Mouse (Mus musculus) CH12.LX (cell line): ENCODE data around the gene Filip1l. TPM values are rescaled to one million over a fixed set of nuclear protein-coding genes. Genes with fewer than 3 reads are reported as not detected.

Source experiments
- DNase-seq: peaks from one replicate; pipeline ENCODE4 v3.0.0-alpha.2; 2013; ENCODE audit errors: extremely low read depth
- H3K27ac ChIP-seq: 2 replicates; pipeline ENCODE4 v1.5.1; 2012; ENCODE audit warnings: low read depth, mild to moderate bottlenecking, control low read depth, moderate library complexity; ENCODE audit not compliant: insufficient read depth
- H3K27me3 ChIP-seq: replicated peaks from 2 replicates; pipeline ENCODE3; 2012; ENCODE audit warnings: inconsistent platforms
- H3K36me3 ChIP-seq, 2 experiments: replicated peaks in 1 of 2; 2 replicates each; pipeline versions ENCODE3 to v1.6.1; 2012; ENCODE audit warnings: inconsistent platforms in 1 of 2, low read length in 1 of 2, mild to moderate bottlenecking in 1 of 2, mixed read lengths in 1 of 2, moderate library complexity in 1 of 2; ENCODE audit not compliant: control insufficient read depth in 1 of 2, insufficient read depth in 1 of 2
- H3K4me1 ChIP-seq, 2 experiments: 2 replicates each; pipeline ENCODE4 v1.6.1; 2012; ENCODE audit warnings: inconsistent platforms in 1 of 2, moderate library complexity in 1 of 2; ENCODE audit not compliant: insufficient read depth in 2 of 2, control insufficient read depth in 1 of 2
- H3K4me2 ChIP-seq: 2 replicates; pipeline ENCODE4 v1.6.1; 2012; ENCODE audit warnings: low read depth, mild to moderate bottlenecking, control low read depth; ENCODE audit not compliant: poor library complexity, insufficient read depth, severe bottlenecking
- H3K4me3 ChIP-seq, 3 experiments: fragments of 150-350 bp in 1 of 3; sonication (generic) in 1 of 3; replicated peaks in 1 of 3; 2 replicates each; pipeline versions ENCODE3 to v1.5.1; 2011 to 2012; ENCODE audit warnings: low read depth in 2 of 3, low read length in 2 of 3, mild to moderate bottlenecking in 2 of 3, moderate library complexity in 2 of 3, control low read depth in 1 of 3, improper control_type of control experiment in 1 of 3, inconsistent platforms in 1 of 3, mixed read lengths in 1 of 3; ENCODE audit not compliant: poor library complexity in 1 of 3
- H3K79me2 ChIP-seq: replicated peaks from 2 replicates; pipeline ENCODE4 v1.6.1; 2012; ENCODE audit warnings: mild to moderate bottlenecking, moderate library complexity; ENCODE audit not compliant: control insufficient read depth, poor library complexity, insufficient read depth, severe bottlenecking; ENCODE audit errors: extremely low read depth
- H3K9ac ChIP-seq: 2 replicates; pipeline ENCODE4 v1.6.1; 2012; ENCODE audit warnings: low read depth, mild to moderate bottlenecking, control low read depth, moderate library complexity; ENCODE audit not compliant: insufficient read depth
- H3K9me3 ChIP-seq: replicated peaks from 2 replicates; pipeline ENCODE3; 2012; ENCODE audit warnings: low read length, inconsistent platforms, mixed read lengths
- BHLHE40 ChIP-seq: IDR thresholded peaks from 2 replicates; pipeline ENCODE4 v1.6.1; 2011; ENCODE audit warnings: mild to moderate bottlenecking, low read depth, low read length, improper control_type of control experiment
- CHD2 ChIP-seq: IDR thresholded peaks from 2 replicates; pipeline ENCODE4 v1.6.1; 2011; ENCODE audit warnings: low read length, improper control_type of control experiment
- ETS1 ChIP-seq: conservative IDR thresholded peaks from 2 replicates; pipeline ENCODE4 v1.6.1; 2012; ENCODE audit warnings: low read depth, mild to moderate bottlenecking, inconsistent platforms, low read length, improper control_type of control experiment, moderate library complexity
- GABPA ChIP-seq: IDR thresholded peaks from 2 replicates; pipeline ENCODE4 v1.6.1; 2012; ENCODE audit warnings: low read depth, low read length, improper control_type of control experiment, inconsistent platforms; ENCODE audit not compliant: insufficient replicate concordance
- KAT2A ChIP-seq: IDR thresholded peaks from 2 replicates; pipeline ENCODE4 v1.6.1; 2012; ENCODE audit warnings: low read length, improper control_type of control experiment, inconsistent platforms; ENCODE audit not compliant: insufficient replicate concordance
- MAX ChIP-seq: IDR thresholded peaks from 2 replicates; pipeline ENCODE4 v1.6.1; 2011; ENCODE audit warnings: low read length, improper control_type of control experiment
- MXI1 ChIP-seq: IDR thresholded peaks from 2 replicates; pipeline ENCODE4 v1.6.1; 2011; ENCODE audit warnings: mild to moderate bottlenecking, low read depth, low read length, improper control_type of control experiment
- NRF1 ChIP-seq: IDR thresholded peaks from 2 replicates; pipeline ENCODE4 v1.6.1; 2014; ENCODE audit warnings: low read depth, mild to moderate bottlenecking, inconsistent platforms, low read length, improper control_type of control experiment, moderate library complexity
- POLR2A ChIP-seq: IDR thresholded peaks from 2 replicates; pipeline ENCODE4 v1.6.1; 2011; ENCODE audit warnings: low read depth, mild to moderate bottlenecking, improper control_type of control experiment, low read length
- TCF12 ChIP-seq: IDR thresholded peaks from 2 replicates; pipeline ENCODE4 v1.6.1; 2014; ENCODE audit warnings: low read depth, mild to moderate bottlenecking, inconsistent platforms, low read length, improper control_type of control experiment
- UBTF ChIP-seq: IDR thresholded peaks from 2 replicates; pipeline ENCODE4 v1.6.1; 2012; ENCODE audit warnings: low read depth, mild to moderate bottlenecking, inconsistent platforms, low read length, improper control_type of control experiment, moderate library complexity
- USF2 ChIP-seq: conservative IDR thresholded peaks from 2 replicates; pipeline ENCODE4 v1.6.1; 2011; ENCODE audit warnings: low read depth, low read length, improper control_type of control experiment
- ZNF384 ChIP-seq: IDR thresholded peaks from 2 replicates; pipeline ENCODE4 v1.6.1; 2012; ENCODE audit warnings: low read depth, low read length, improper control_type of control experiment, inconsistent platforms
- dilution Hi-C: fragments of 300-500 bp; cut with MboI; formaldehyde crosslinking; loops from 2 replicates; pipeline ENCODE4 v1.14.3; 2020; ENCODE audit warnings: low sequenced_read_pairs; ENCODE audit not compliant: extremely low pct_unique_long_range_greater_than_20kb, extremely low pct_ligation_motif_present
- in situ Hi-C: fragments of 300-500 bp; cut with MboI; formaldehyde crosslinking; loops from 3 replicates; pipeline ENCODE4 v1.14.3; 2019; ENCODE audit warnings: low sequenced_read_pairs, low pct_ligation_motif_present, low pct_unique_long_range_greater_than_20kb, mixed read lengths
- polyA plus RNA-seq: library from polyadenylated mRNA; unstranded; fragments of >175 nt; gene quantifications from 2 replicates; pipeline ENCODE4 v1.2.1, GENCODE M21; 2012; ENCODE audit warnings: low read depth; ENCODE audit not compliant: insufficient read length
- total RNA-seq, 2 experiments: library from RNA; depleted of rRNA; stranded (reverse); fragments of 300-350 nt in 1 of 2; fragments of >200 nt in 1 of 2; gene quantifications; 2 replicates each; pipeline ENCODE4 v1.2.3; 2012 to 2014

Gene Filip1l
- total and polyA plus RNA-seq, 3 experiments: 2.1 to 17.6 (median 5.7) TPM

- in situ Hi-C loops: no loop called here
- no peak for DNase-seq
- Histone ChIP-seq H3K4me2 (no peak overlapping the region), H3K4me3 (no peak overlapping the region), H3K27me3 (no peaks in the 10 kb centered on the region), H3K4me1 (no peaks in the 10 kb centered on the region), H3K79me2 (no peaks in the 10 kb centered on the region), H3K36me3 (peaks cover 0 to 2% of the 10 kb centered on the region in 2 experiments), H3K9ac (no peak overlapping the region), H3K27ac (no peak overlapping the region)
- dilution Hi-C loops: no loop called here
- TF ChIP-seq TCF12 (no peak), NRF1 (no peak), ZNF384 (no peak), KAT2A (no peak), MAX (no peak), UBTF (no peak), ETS1 (no peak), BHLHE40 (no peak), USF2 (no peak), MXI1 (no peak)
- TF ChIP-seq, all 38 proteins: peak for 0
- H3K9me3 ChIP-seq: no peaks in the 10 kb centered on the region
These were observed 23.9 kb upstream of the Filip1l start for GRCm38 (mm10) chr16:57329028-57329427.

- dilution Hi-C loops (no loop called here), in situ Hi-C loops (no loop called here)
- Histone ChIP-seq H3K9ac (no peak overlapping the region), H3K4me2 (no peak overlapping the region), H3K4me3 (no peak overlapping the region), H3K4me1 (no peaks in the 10 kb centered on the region), H3K9me3 (no peaks in the 10 kb centered on the region), H3K27ac (no peak overlapping the region), H3K79me2 (no peaks in the 10 kb centered on the region), H3K36me3 (peaks cover 0 to 2% of the 10 kb centered on the region in 2 experiments), H3K27me3 (no peaks in the 10 kb centered on the region)
- no peak for TF ChIP-seq NRF1
- no peak for TF ChIP-seq CHD2
- DNase-seq: no peak
These were observed 22.8 kb upstream of the Filip1l start for GRCm38 (mm10) chr16:57330111-57330510.

GRCm38 (mm10) chr16:57332301-57332700 lies 20.6 kb upstream of the Filip1l start:
- no peak overlapping the region for H3K4me3 ChIP-seq
- dilution Hi-C loops: no loop called here
- no peaks in the 10 kb centered on the region for H3K79me2 ChIP-seq
- no peak overlapping the region for H3K27ac ChIP-seq
- H3K9me3 ChIP-seq: no peaks in the 10 kb centered on the region
- in situ Hi-C loops: no loop called here
- H3K36me3 ChIP-seq: peaks cover 0 to 2% of the 10 kb centered on the region in 2 experiments
- no peak overlapping the region for H3K9ac ChIP-seq
- no peak overlapping the region for H3K4me2 ChIP-seq
- DNase-seq: no peak
- no peaks in the 10 kb centered on the region for H3K27me3 ChIP-seq
- no peak for TF ChIP-seq TCF12
- TF ChIP-seq POLR2A: no peak
- TF ChIP-seq UBTF: no peak
- no peak for TF ChIP-seq GABPA
- peaks cover 4 to 20% of the 10 kb centered on the region in 2 experiments for H3K4me1 ChIP-seq
